Mouse (Mus musculus): ENCODE data around the gene Anapc7. TPM values are rescaled to one million over a fixed set of nuclear protein-coding genes. Genes with fewer than 3 reads are reported as not detected.

The Anapc7 gene
- total and polyA plus RNA-seq, 3 experiments = 39.9 to 49.7 TPM; not detected in 1

- peaks cover 5% of the 10 kb centered on the region for H3K79me2 ChIP-seq (ENCODE audit: control insufficient read depth, insufficient read depth, low read length, poor library complexity)
- H3K9ac ChIP-seq (ENCODE audit: control insufficient read depth, low read depth, low read length, poor library complexity, severe bottlenecking) = no peak overlapping the region
- no peaks in the 10 kb centered on the region for H3K4me1 ChIP-seq (ENCODE audit: control insufficient read depth in 1 of 2, insufficient read depth in 2 of 2, low read length in 2 of 2)
- peaks cover 2 to 52% of the 10 kb centered on the region in 2 experiments for H3K36me3 ChIP-seq (ENCODE audit: control insufficient read depth in 1 of 2, insufficient read depth in 2 of 2, low read length in 2 of 2)
- no peak overlapping the region for H3K27ac ChIP-seq (ENCODE audit: control insufficient read depth, low read depth, low read length)
- H3K9me3 ChIP-seq (replicated peaks; ENCODE audit: insufficient read depth, low read length) = no peaks in the 10 kb centered on the region
- no peak overlapping the region for H3K4me3 ChIP-seq (ENCODE audit: control insufficient read depth in 1 of 2, insufficient read depth in 1 of 2, low read depth in 2 of 2, low read length in 2 of 2)
- TF ChIP-seq E2F4 (IDR thresholded peaks at IDR 0.05; ENCODE audit: borderline replicate concordance, low read depth, low read length) = no peak
- TF ChIP-seq CTCF (IDR thresholded peaks at IDR 0.05 in 2 of 3, conservative IDR thresholded peaks at IDR 0.05 in 1 of 3; ENCODE audit: control insufficient read depth in 1 of 3, insufficient read depth in 1 of 3, low read depth in 2 of 3, low read length in 3 of 3, poor library complexity in 1 of 3, severe bottlenecking in 1 of 3) = peak in 2 of 3 experiments; percentile 18 to 24; a peak in 2 of 6 replicates
- TF ChIP-seq ZNF384 (IDR thresholded peaks at IDR 0.05; ENCODE audit: low read depth, low read length) = 0 out of 2 replicates have a peak, but pooled peaks have one; percentile 23
- no peak for TF ChIP-seq TCF12 (IDR thresholded peaks at IDR 0.05; ENCODE audit: low read depth, low read length)
- TF ChIP-seq MYC (IDR thresholded peaks at IDR 0.05; ENCODE audit: low read depth, low read length) = 0 out of 2 replicates have a peak, but pooled peaks have one; percentile 28
- no peak for DNase-seq (ENCODE audit: low read depth, low spot score)
- H3K27me3 ChIP-seq (ENCODE audit: control insufficient read depth in 1 of 2, insufficient read depth in 2 of 2, low read length in 2 of 2) = no peaks in the 10 kb centered on the region
Observed at GRCm38 (mm10) chr5:122474643-122475363, 53.3 kb downstream of the Anapc7 start.

- H3K36me3 ChIP-seq (ENCODE audit: control insufficient read depth in 1 of 2, insufficient read depth in 2 of 2, low read length in 2 of 2) = peaks cover 2 to 58% of the 10 kb centered on the region in 2 experiments
- TF ChIP-seq CHD2 (IDR thresholded peaks at IDR 0.05; ENCODE audit: low read length) = no peak
- no peak for TF ChIP-seq RCOR1 (IDR thresholded peaks at IDR 0.05; ENCODE audit: low read depth, low read length)
- no peak for TF ChIP-seq ZC3H11A (IDR thresholded peaks at IDR 0.05; ENCODE audit: low read depth, low read length)
- TF ChIP-seq MYB (IDR thresholded peaks at IDR 0.05; ENCODE audit: low read depth, low read length) = no peak
- no peak for TF ChIP-seq MXI1 (IDR thresholded peaks at IDR 0.05; ENCODE audit: low read depth, low read length)
- TF ChIP-seq TAL1 (IDR thresholded peaks at IDR 0.05; ENCODE audit: low read length) = no peak
- no peak for TF ChIP-seq POLR2A (IDR thresholded peaks at IDR 0.05; ENCODE audit: control insufficient read depth in 1 of 2, insufficient read depth in 1 of 2, low read depth in 1 of 2, low read length in 2 of 2, poor library complexity in 1 of 2)
- TF ChIP-seq ETS1 (IDR thresholded peaks at IDR 0.05; ENCODE audit: low read depth, low read length) = no peak
- no peak for TF ChIP-seq NRF1 (IDR thresholded peaks at IDR 0.05; ENCODE audit: insufficient read depth, low read depth, low read length, poor library complexity, severe bottlenecking)
- TF ChIP-seq GABPA (IDR thresholded peaks at IDR 0.05; ENCODE audit: low read depth, low read length) = no peak
- TF ChIP-seq ELF1 (IDR thresholded peaks at IDR 0.05; ENCODE audit: low read depth, low read length) = no peak
- no peak for TF ChIP-seq UBTF (IDR thresholded peaks at IDR 0.05; ENCODE audit: borderline replicate concordance, insufficient read depth, low read depth, low read length)
Observed at GRCm38 (mm10) chr5:122476078-122476477, 54.6 kb downstream of the Anapc7 start.

More at GRCm38 (mm10) chr5:122476078-122476477, 54.6 kb downstream of the Anapc7 start:
- H3K9me3 ChIP-seq (replicated peaks; ENCODE audit: insufficient read depth, low read length) = no peaks in the 10 kb centered on the region
- H3K27me3 ChIP-seq (ENCODE audit: control insufficient read depth in 1 of 2, insufficient read depth in 2 of 2, low read length in 2 of 2) = no peaks in the 10 kb centered on the region
- H3K4me1 ChIP-seq (ENCODE audit: control insufficient read depth in 1 of 2, insufficient read depth in 2 of 2, low read length in 2 of 2) = no peaks in the 10 kb centered on the region
- no peak overlapping the region for H3K27ac ChIP-seq (ENCODE audit: control insufficient read depth, low read depth, low read length)
- peaks cover 6% of the 10 kb centered on the region for H3K79me2 ChIP-seq (ENCODE audit: control insufficient read depth, insufficient read depth, low read length, poor library complexity)
- DNase-seq (ENCODE audit: low read depth, low spot score) = no peak
- no peak overlapping the region for H3K9ac ChIP-seq (ENCODE audit: control insufficient read depth, low read depth, low read length, poor library complexity, severe bottlenecking)
- H3K4me3 ChIP-seq (ENCODE audit: control insufficient read depth in 1 of 2, insufficient read depth in 1 of 2, low read depth in 2 of 2, low read length in 2 of 2) = no peak overlapping the region
